Mouse (Mus musculus) lung, postnatal 0 days (tissue): ENCODE measurements around the gene Sp6.

Experiments used
- CTCF ChIP-seq: IDR thresholded peaks from 2 replicates; pipeline ENCODE4 v1.5.1; 2016; ENCODE audit warnings: antibody characterized with exemption, mild to moderate bottlenecking
- EP300 ChIP-seq: IDR thresholded peaks from 2 replicates; pipeline ENCODE4 v1.6.1; 2016; ENCODE audit warnings: antibody characterized with exemption, mild to moderate bottlenecking, control low read depth

- TF ChIP-seq CTCF (0 out of 2 replicates have a peak, but pooled peaks have one; percentile 9), EP300 (0 out of 2 replicates have a peak, but pooled peaks have one; percentile 14)
These were observed 28.1 kb downstream of the Sp6 start, which contains the start of the genes Lrrc46 and Mrpl10 for GRCm38 (mm10) chr11:97041022-97041899.
